16 mouse cellular contexts compared by ENCODE assay signal in the genomic region with DNA sequence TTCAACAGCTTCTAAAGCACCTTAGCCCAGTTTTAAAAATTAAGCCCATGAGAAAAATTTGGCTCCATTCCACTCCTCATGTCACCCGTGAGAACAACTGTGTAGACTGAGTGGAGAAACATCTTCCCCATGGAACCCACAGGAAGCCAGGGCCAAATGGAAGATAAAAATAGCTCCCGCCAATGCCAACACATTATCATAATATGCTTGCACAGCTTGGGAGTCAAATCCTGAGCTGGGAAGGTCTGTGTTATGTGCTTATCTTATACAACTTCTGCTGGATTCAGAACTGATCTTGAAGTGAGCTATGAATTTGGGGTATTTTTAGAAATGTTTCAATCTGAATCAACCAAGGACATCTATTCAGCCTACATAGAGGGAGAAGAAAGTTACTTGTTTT.
DNase-seq lines count a peak whose midpoint lies in the region; ATAC-seq and TF ChIP-seq lines count a peak whose summit lies in the region.
"Had no signal": no experiment of that assay in that cellular context is flagged by ENCODE, and none has a peak within 500 bp of the region (broad histone marks: within the 10 kb centered on the region; RNA-seq: fewer than 3 reads in every experiment).

No protein-coding gene starts in this region.

- H3K9ac ChIP-seq in hindbrain, postnatal 0 days (replicated peaks; ENCODE audit: low read length) = no peak overlapping the region
- H3K9ac ChIP-seq in hindbrain, embryonic 16.5 days (ENCODE audit: low read depth, low read length) = no peak overlapping the region
- H3K9ac ChIP-seq: lung, embryonic 15.5 days; neural tube, embryonic 12.5 days had no signal

- no peak overlapping the region for H3K27ac ChIP-seq in hindbrain, postnatal 0 days
- H3K27ac ChIP-seq in hindbrain, embryonic 16.5 days (ENCODE audit: low read depth, low read length) = no peak overlapping the region
- H3K27ac ChIP-seq: kidney, postnatal 0 days; lung, embryonic 15.5 days; neural tube, embryonic 12.5 days; stomach, postnatal 0 days had no signal

- no peaks in the 10 kb centered on the region for H3K4me1 ChIP-seq in hindbrain, postnatal 0 days (ENCODE audit: insufficient read depth, low read length)
- no peaks in the 10 kb centered on the region for H3K4me1 ChIP-seq in hindbrain, embryonic 16.5 days (ENCODE audit: control insufficient read depth, insufficient read depth, low read depth, low read length)
- H3K4me1 ChIP-seq: lung, embryonic 15.5 days; neural tube, embryonic 12.5 days had no signal

- DNase-seq in frontal cortex, postnatal 14 days (ENCODE audit: low spot score in 2 of 2) = no peak
- DNase-seq in hindbrain, postnatal 0 days (ENCODE audit: low spot score) = peak; percentile 3
- peak; percentile 14 for DNase-seq in brain, embryonic 18.5 days (ENCODE audit: low read depth, low spot score)
- peak; percentile 3 to 25 for DNase-seq in left cerebral cortex, adult 18-20 months (ENCODE audit: low spot score in 2 of 2)
- DNase-seq in urinary bladder, postnatal 25 days (ENCODE audit: low spot score) = no peak
- DNase-seq: adrenal gland, postnatal 36 days; cerebellum, adult 11-12 months; gastrocnemius, postnatal 10 days had no signal

- no peaks in the 10 kb centered on the region for H3K36me3 ChIP-seq in hindbrain, postnatal 0 days (ENCODE audit: insufficient read depth, low read length)
- no peaks in the 10 kb centered on the region for H3K36me3 ChIP-seq in hindbrain, embryonic 16.5 days (ENCODE audit: control insufficient read depth, insufficient read depth, low read length)
- H3K36me3 ChIP-seq: lung, embryonic 15.5 days; neural tube, embryonic 12.5 days had no signal

- H3K4me3 ChIP-seq in hindbrain, postnatal 0 days (ENCODE audit: low read length) = no peak overlapping the region
- H3K4me3 ChIP-seq in hindbrain, embryonic 16.5 days (ENCODE audit: low read length) = no peak overlapping the region
- H3K4me3 ChIP-seq: lung, embryonic 15.5 days; neural tube, embryonic 12.5 days had no signal

- H3K27me3 ChIP-seq in hindbrain, postnatal 0 days (ENCODE audit: insufficient read depth, low read length) = no peaks in the 10 kb centered on the region
- H3K27me3 ChIP-seq in hindbrain, embryonic 16.5 days (replicated peaks; ENCODE audit: control insufficient read depth, insufficient read depth, low read length) = no peaks in the 10 kb centered on the region
- H3K27me3 ChIP-seq: lung, embryonic 15.5 days; neural tube, embryonic 12.5 days had no signal

- no peak overlapping the region for H3K4me2 ChIP-seq in hindbrain, postnatal 0 days (ENCODE audit: low read depth, low read length)
- H3K4me2 ChIP-seq in hindbrain, embryonic 16.5 days (ENCODE audit: low read length) = no peak overlapping the region
- H3K4me2 ChIP-seq: lung, embryonic 15.5 days; neural tube, embryonic 12.5 days had no signal

- no peak for TF ChIP-seq CTCF in hindbrain, postnatal 0 days (IDR thresholded peaks at IDR 0.05; ENCODE audit: low read depth)

- WGBS in hindbrain, postnatal 0 days = 64% methylated on average over 2 of the region's 2 CpGs
- 76% methylated on average over 2 of the region's 2 CpGs for WGBS in hindbrain, embryonic 16.5 days

- no peaks in the 10 kb centered on the region for H3K9me3 ChIP-seq in hindbrain, postnatal 0 days (ENCODE audit: low read length)
- H3K9me3 ChIP-seq in hindbrain, embryonic 16.5 days (ENCODE audit: control insufficient read depth, low read length) = no peaks in the 10 kb centered on the region
- H3K9me3 ChIP-seq: lung, embryonic 15.5 days; neural tube, embryonic 12.5 days had no signal

- peak; percentile 95 for ATAC-seq in frontal cortex, adult (ENCODE audit: low TSS enrichment)
- ATAC-seq in hindbrain, postnatal 0 days = no peak
- no peak for ATAC-seq in hindbrain, embryonic 16.5 days
- ATAC-seq: intestine, embryonic 16.5 days; midbrain, embryonic 16.5 days had no signal

Comparison
In these comparisons a context has a peak if more than half of its experiments do, and no peak if none do; other contexts are left out.
1. DNase-seq: peak in hindbrain, postnatal 0 days (single experiment), brain, embryonic 18.5 days (single experiment) and left cerebral cortex, adult 18-20 months (2 of 2); none in frontal cortex, postnatal 14 days (0 of 2) and urinary bladder, postnatal 25 days (single experiment).